Comparison of ENCODE assay signal across 12 mouse cellular contexts in the genomic region with DNA sequence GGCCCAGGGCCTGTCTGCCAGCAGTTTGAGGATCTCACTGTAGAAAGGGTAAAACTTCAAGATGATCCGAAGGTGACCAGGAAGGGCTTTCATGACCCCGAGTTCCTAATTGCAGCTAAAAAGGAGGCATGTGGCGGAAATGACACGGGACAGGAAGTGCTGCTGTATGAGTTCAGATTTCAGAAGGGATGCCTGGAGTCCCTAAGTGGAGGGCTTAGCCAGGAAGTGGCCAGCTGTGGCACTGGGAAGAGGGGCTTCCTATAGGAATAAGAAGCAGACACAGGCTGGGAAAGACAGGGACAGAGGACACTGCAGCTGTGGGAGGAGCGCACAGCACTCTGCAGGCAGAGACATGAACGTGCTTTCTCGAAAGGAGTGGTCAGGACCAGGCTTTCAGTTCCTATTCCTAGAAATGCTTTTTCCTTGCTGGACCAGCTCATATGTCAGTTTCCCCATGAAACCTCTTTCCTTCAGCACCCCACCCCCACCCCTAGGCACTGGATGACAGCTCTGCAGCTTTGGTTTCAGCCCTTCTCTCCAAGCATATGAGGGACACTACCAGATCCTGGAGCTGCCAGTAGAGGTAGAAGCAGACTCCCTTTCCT. TPM values are rescaled to one million over a fixed set of nuclear protein-coding genes. Genes with fewer than 3 reads are reported as not detected.
DNase-seq lines count a peak whose midpoint lies in the region; ATAC-seq and TF ChIP-seq lines count a peak whose summit lies in the region.
"Had no signal": no experiment of that assay in that cellular context is flagged by ENCODE, and none has a peak within 500 bp of the region (broad histone marks: within the 10 kb centered on the region; RNA-seq: fewer than 3 reads in every experiment).

No protein-coding gene starts in this region.

- no peaks in the 10 kb centered on the region for H3K36me3 ChIP-seq in heart, embryonic 11.5 days (ENCODE audit: control insufficient read depth, insufficient read depth, low read length)
- H3K36me3 ChIP-seq in embryonic facial prominence, embryonic 11.5 days (replicated peaks; ENCODE audit: control insufficient read depth, insufficient read depth, low read depth, low read length): no peaks in the 10 kb centered on the region
- H3K36me3 ChIP-seq in liver, embryonic 13.5 days: no peaks in the 10 kb centered on the region
- H3K36me3 ChIP-seq: midbrain, embryonic 10.5 days; neural tube, embryonic 13.5 days had no signal

- ATAC-seq in heart, embryonic 11.5 days (replicated peaks; ENCODE audit: insufficient number of reproducible peaks, low FRiP score, low TSS enrichment): no peak
- ATAC-seq in embryonic facial prominence, embryonic 11.5 days (replicated peaks; ENCODE audit: insufficient number of reproducible peaks, low FRiP score, low TSS enrichment, low read depth): no peak
- ATAC-seq in liver, embryonic 13.5 days (ENCODE audit: low read depth): 0 out of 2 replicates have a peak, but pooled peaks have one; percentile 10

- H3K27me3 ChIP-seq in heart, embryonic 11.5 days (ENCODE audit: control insufficient read depth, insufficient read depth, low read length): no peaks in the 10 kb centered on the region
- H3K27me3 ChIP-seq in embryonic facial prominence, embryonic 11.5 days (ENCODE audit: control insufficient read depth, insufficient read depth, low read length): no peaks in the 10 kb centered on the region
- H3K27me3 ChIP-seq in liver, embryonic 13.5 days: no peaks in the 10 kb centered on the region
- H3K27me3 ChIP-seq: CH12.LX; neural tube, embryonic 13.5 days had no signal

- 44% methylated on average over 7 of the region's 7 CpGs for WGBS in heart, embryonic 11.5 days (ENCODE audit: insufficient replicate concordance)
- WGBS in embryonic facial prominence, embryonic 11.5 days: 21% methylated on average over 7 of the region's 7 CpGs
- WGBS in liver, embryonic 13.5 days (ENCODE audit: insufficient replicate concordance): 43% methylated on average over 7 of the region's 7 CpGs

- peaks cover 30% of the 10 kb centered on the region for H3K4me1 ChIP-seq in heart, embryonic 11.5 days (ENCODE audit: control insufficient read depth, insufficient read depth, low read length)
- H3K4me1 ChIP-seq in embryonic facial prominence, embryonic 11.5 days (ENCODE audit: control insufficient read depth, insufficient read depth, low read length): peaks cover 2% of the 10 kb centered on the region; the same call in 1 of the 2 replicates
- 0 out of 2 replicates have a peak, but pooled peaks cover 10% of the 10 kb centered on the region for H3K4me1 ChIP-seq in liver, embryonic 13.5 days (replicated peaks)

- intact Hi-C loops in heart, postnatal 10 days (cut with DNase I): loop anchor here (5.0 kb wide), 1 partner anchor 47 kb away; no protein-coding TSS in a partner anchor
- intact Hi-C loops in left cerebral cortex, adult 2 months (cut with DNase I): loop anchor here (2.0 kb wide), 2 partner anchors 23 to 57 kb away; no protein-coding TSS in a partner anchor
- intact Hi-C loops in left cerebral cortex, postnatal 4 days (cut with DNase I): loop anchor here (5.0 kb wide), 1 partner anchor 57 kb away; the partner anchor contains the start of gene Rasl11b

- H3K9me3 ChIP-seq in heart, embryonic 11.5 days (replicated peaks; ENCODE audit: control insufficient read depth, low read length): no peaks in the 10 kb centered on the region
- no peaks in the 10 kb centered on the region for H3K9me3 ChIP-seq in embryonic facial prominence, embryonic 11.5 days (replicated peaks; ENCODE audit: control insufficient read depth, low read length)
- no peaks in the 10 kb centered on the region for H3K9me3 ChIP-seq in liver, embryonic 13.5 days (replicated peaks)
- H3K9me3 ChIP-seq: midbrain, embryonic 10.5 days; neural tube, embryonic 13.5 days had no signal

- DNase-seq in heart, postnatal 10 days: no peak
- no peak for DNase-seq in left cerebral cortex, adult 2 months (ENCODE audit: extremely low spot score in 1 of 2, low spot score in 2 of 2)
- no peak for DNase-seq in left cerebral cortex, postnatal 4 days
- peak; percentile 43 for DNase-seq in embryonic facial prominence, embryonic 11.5 days (ENCODE audit: low spot score)
- no peak for DNase-seq in liver, embryonic 13.5 days
- no peak for DNase-seq in ovary, postnatal 14 days (ENCODE audit: low spot score)
- no peak for DNase-seq in adrenal gland, adult 2 months

- no peak overlapping the region for H3K4me3 ChIP-seq in heart, embryonic 11.5 days (ENCODE audit: low read depth, low read length)
- H3K4me3 ChIP-seq in left cerebral cortex, adult 2 months: no peak overlapping the region
- H3K4me3 ChIP-seq in embryonic facial prominence, embryonic 11.5 days (ENCODE audit: low read depth, low read length): no peak overlapping the region
- no peak overlapping the region for H3K4me3 ChIP-seq in liver, embryonic 13.5 days (replicated peaks)
- H3K4me3 ChIP-seq: midbrain, embryonic 10.5 days; neural tube, embryonic 13.5 days had no signal

- 0 out of 2 replicates have a peak overlapping the region, but pooled peaks have one; percentile 35 for H3K27ac ChIP-seq in heart, embryonic 11.5 days (ENCODE audit: low read depth, low read length)
- peak overlapping the region; percentile 84 for H3K27ac ChIP-seq in left cerebral cortex, adult 2 months
- H3K27ac ChIP-seq in embryonic facial prominence, embryonic 11.5 days (replicated peaks; ENCODE audit: low read depth, low read length): peak overlapping the region; percentile 49; the same call in 1 of the 2 replicates
- no peak overlapping the region for H3K27ac ChIP-seq in liver, embryonic 13.5 days
- H3K27ac ChIP-seq: hindbrain, postnatal 0 days; midbrain, embryonic 10.5 days; neural tube, embryonic 13.5 days had no signal

- H3K4me2 ChIP-seq in heart, embryonic 11.5 days: no peak overlapping the region
- no peak overlapping the region for H3K4me2 ChIP-seq in embryonic facial prominence, embryonic 11.5 days (ENCODE audit: low read depth, low read length)
- no peak overlapping the region for H3K4me2 ChIP-seq in liver, embryonic 13.5 days
- H3K4me2 ChIP-seq: neural tube, embryonic 13.5 days had no signal

- peak overlapping the region; percentile 54; the same call in 1 of the 2 replicates for H3K9ac ChIP-seq in heart, embryonic 11.5 days (ENCODE audit: low read depth, low read length)
- no peak overlapping the region for H3K9ac ChIP-seq in embryonic facial prominence, embryonic 11.5 days (replicated peaks; ENCODE audit: low read length)
- no peak overlapping the region for H3K9ac ChIP-seq in liver, embryonic 13.5 days
- H3K9ac ChIP-seq: neural tube, embryonic 13.5 days had no signal

- TF ChIP-seq CTCF in left cerebral cortex, adult 2 months (IDR thresholded peaks at IDR 0.05): no peak

RNA-seq across cellular contexts. Expression of gene Rasl11b, which starts 58.7 kb away (rescaled TPM):
- 75.9 and 87.0 TPM in 2 replicates for polyA plus RNA-seq in heart, embryonic 11.5 days (2014; fragmentation: Nextera tagmentation; extraction: Ambion mirVana)
- total RNA-seq in heart, postnatal 10 days (2021): 10 to 100 TPM; 46.0 to 59.9 TPM
- 100 to 1,000 TPM in 1 of 2 experiments, 10 to 100 TPM in 1; 72.5 to 103 TPM for total RNA-seq in left cerebral cortex, adult 2 months (2021)
- 10 to 100 TPM; 42.7 to 50.6 TPM for total RNA-seq in left cerebral cortex, postnatal 4 days (2021)
- 82.8 and 83.8 TPM in 2 replicates for polyA plus RNA-seq in embryonic facial prominence, embryonic 11.5 days (2014; fragmentation: Nextera tagmentation; extraction: Ambion mirVana)
- 4.3 and 5.1 TPM in 2 replicates for polyA plus RNA-seq in liver, embryonic 13.5 days (2015; fragmentation: Nextera tagmentation; extraction: Ambion mirVana)
- 10 to 100 TPM; 16.8 to 24.3 TPM for total RNA-seq in adrenal gland, adult 2 months (2021)
- polyA plus RNA-seq in adrenal gland, adult 2 months (2012; rRNA removed): 37.4 and 41.9 TPM in 2 replicates
